Mouse (Mus musculus) CD8-positive naive resting alpha-beta T cell, adult 2 months (primary cell): ENCODE data around the gene Dag1.

ENCODE experiments used
- DNase-seq, 2 experiments: peaks; one replicate each; pipeline ENCODE4 v3.0.0; 2022; ENCODE audit warnings: low read depth in 2 of 2, low spot score in 2 of 2

The Dag1 gene

DNA sequence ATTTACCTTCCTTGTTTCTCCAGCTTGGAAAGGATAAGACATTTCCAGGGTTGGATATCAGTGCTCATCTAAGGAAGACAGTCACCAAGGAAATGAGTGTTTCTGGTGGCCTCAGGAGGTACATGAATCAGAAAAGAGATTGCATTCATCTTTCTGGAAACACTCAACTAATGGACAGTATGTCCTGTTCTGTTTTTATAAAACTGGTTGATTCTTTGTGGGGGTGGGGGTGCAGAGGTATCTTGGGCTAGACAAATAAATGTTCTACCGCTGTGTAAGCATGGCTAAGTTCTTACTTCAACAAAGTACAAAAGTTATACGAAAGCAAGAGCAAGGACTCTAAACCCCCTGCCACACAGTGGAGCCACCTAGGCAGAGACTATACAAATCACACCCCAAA, 30.9 kb downstream of the Dag1 start:
- no peak for DNase-seq

DNA sequence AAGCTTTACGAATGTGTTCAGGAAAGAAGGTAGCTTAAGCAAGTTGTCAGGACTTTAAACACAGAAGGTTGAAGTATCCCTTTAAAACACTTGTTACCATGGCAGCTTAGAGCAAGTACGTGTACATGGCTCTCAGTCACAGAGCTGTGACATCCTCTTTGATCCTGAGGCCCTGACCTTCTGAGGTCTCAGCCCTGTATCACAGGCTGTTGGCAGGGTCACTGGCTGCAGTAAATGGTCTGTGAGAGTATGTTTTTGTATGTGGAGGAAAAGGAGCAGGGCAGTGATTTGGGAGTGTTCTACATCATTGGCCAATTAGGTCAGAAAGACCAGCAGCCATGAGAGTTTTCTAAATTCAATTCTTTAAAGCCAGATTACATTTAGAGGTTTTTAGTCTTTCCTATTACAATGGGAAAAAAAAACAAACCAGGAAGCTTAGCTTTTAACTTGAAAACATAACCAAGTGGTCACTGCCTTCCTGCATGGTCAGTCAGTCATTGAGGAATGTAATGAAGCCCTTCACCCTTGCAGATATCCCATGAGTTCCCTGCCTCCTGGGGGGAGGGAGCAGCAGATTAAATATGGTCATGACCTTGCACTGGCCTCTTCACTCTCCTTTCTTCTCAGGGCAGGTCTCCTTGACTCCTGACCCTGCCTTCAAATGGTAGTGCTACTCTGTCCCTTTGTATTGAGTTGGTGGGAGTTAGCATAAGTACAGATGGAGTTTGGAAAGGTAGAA, 35.7 kb downstream of the Dag1 start:
- no peak for DNase-seq

DNA sequence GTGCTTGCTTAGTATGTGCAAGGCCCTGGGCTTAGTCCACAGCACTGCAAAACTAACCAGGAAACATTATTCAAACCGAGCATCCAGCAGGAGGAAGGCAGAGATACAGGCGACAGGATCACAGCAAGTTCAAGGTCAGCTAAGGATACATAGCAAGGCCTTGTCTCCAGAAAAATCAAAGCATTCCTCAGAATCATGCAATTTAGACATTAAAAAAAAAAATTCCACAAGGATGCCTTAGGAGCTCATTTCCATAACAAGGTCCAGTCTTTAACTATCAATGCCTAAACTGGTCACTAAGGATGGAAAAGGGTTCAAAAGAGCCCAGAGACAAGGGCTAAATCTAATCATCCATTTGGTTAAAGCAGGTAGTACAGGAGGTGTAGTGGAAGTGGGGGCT, 38.6 kb downstream of the Dag1 start:
- no peak for DNase-seq

DNA sequence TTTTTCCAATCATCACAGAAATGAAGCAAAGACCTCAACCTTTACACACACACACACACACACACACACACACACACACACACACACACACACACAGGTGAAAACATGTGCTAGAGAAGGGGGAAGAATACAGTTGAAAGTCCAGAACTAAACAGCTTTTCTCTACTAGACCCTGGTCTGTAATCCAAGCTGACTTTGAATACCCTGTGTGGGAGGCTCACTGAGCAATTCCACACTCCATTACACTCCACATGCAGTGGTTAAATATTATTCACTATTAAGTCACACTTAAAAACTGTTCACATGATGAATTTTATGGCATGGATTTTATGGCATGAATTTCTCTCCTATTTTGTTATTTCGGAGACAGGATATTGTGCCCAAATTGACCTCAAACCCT, 40.1 kb downstream of the Dag1 start:
- no peak for DNase-seq

- DNase-seq: no peak
Observed at GRCm38 (mm10) chr9:108221566-108221965, 42.2 kb downstream of the Dag1 start.

GRCm38 (mm10) chr9:108220380-108220774, 43.4 kb downstream of the Dag1 start:
- DNase-seq: no peak

DNA sequence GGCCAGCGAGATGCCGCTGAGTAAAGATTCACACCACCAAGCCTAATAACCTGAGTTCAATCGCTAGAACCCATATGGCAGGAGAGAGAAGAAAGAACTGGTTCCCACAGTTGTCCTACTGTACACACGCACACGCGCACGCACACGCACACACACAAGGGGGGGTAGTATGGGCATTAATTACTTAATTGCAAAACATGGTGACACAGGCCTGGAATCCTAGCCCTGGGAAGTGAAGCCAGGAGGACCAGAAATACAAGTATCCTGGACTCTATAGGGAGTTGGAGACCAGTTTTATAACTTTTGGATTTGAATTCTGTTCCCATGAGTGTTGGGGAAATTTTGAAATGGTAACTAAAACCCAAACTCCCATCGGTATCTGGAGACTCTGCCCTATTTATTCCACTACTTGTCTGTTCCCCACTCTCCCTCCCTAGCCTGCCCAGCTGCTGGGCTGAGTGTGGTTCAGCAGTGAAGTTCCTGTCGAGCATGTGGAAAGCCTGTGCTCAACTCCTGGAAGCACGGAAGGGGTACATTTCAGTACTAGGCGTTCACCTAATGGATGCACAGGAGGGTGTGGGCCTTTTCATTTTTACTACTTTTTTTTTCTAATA, 43.9 kb downstream of the Dag1 start:
- no peak for DNase-seq

DNA sequence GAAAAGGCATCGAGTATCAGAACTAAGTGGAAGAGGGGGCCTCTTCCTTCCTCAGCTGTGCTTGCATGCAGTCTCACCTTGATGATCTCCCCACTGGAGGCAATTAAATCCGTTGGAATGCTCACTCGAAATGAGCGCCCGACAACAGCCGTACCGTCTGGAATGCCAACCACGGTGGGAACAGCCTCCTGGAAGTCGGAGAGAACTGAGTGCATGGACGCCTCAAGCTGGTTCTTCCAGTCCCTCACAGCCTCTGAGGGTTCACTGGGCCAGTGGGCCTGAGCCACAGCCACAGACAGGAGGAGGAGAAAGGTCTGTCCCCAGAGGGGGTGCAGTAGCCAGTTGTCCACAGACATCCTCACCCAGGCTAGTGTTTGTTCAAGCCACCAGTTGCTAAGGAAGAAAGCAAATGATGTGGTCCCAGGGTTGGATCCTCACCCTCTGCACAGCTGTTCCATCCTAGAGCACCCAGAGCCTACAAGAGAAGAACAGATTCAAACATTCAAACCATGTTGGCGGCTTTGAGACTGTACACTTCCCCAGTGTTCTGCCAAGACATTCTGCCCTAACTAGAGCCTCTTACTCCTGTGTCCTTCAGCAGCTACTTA, 45.7 kb downstream of the Dag1 start:
- no peak for DNase-seq

GRCm38 (mm10) chr9:108217406-108217805, 46.4 kb downstream of the Dag1 start:
- no peak for DNase-seq

GRCm38 (mm10) chr9:108213105-108213504, 50.7 kb downstream of the Dag1 start:
- no peak for DNase-seq

- no peak for DNase-seq
Observed at GRCm38 (mm10) chr9:108212426-108212825, 51.3 kb downstream of the Dag1 start.

- DNase-seq: no peak
Observed at GRCm38 (mm10) chr9:108205571-108205901, 58.2 kb downstream of the Dag1 start.

- no peak for DNase-seq
Observed at GRCm38 (mm10) chr9:108204884-108205570, 58.7 kb downstream of the Dag1 start.

- peak; percentile 64 to 84 for DNase-seq
Observed at GRCm38 (mm10) chr9:108203015-108203414, 60.7 kb downstream of the Dag1 start.

DNA sequence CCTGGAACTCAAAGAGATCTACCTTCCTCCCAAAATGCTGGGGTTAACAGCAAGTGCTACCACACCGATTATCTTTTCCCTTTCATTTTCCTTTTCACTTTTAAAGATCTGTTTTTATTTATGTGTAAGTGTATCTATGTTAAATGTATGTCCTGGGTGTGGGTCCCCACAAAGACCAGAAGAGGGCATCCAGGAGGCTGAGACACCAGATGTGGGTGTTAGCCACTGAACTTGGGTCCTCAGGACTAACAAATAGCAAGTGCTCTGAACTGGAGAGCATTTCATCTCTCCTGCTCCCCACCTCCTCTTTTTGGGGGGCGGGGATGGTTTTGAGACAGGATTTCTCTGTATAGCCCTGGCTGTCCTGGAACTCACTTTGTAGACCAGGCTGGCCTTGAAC, 61.6 kb downstream of the Dag1 start:
- no peak for DNase-seq

GRCm38 (mm10) chr9:108201160-108201559, 62.6 kb downstream of the Dag1 start:
- DNase-seq: peak; percentile 89 to 92

DNA sequence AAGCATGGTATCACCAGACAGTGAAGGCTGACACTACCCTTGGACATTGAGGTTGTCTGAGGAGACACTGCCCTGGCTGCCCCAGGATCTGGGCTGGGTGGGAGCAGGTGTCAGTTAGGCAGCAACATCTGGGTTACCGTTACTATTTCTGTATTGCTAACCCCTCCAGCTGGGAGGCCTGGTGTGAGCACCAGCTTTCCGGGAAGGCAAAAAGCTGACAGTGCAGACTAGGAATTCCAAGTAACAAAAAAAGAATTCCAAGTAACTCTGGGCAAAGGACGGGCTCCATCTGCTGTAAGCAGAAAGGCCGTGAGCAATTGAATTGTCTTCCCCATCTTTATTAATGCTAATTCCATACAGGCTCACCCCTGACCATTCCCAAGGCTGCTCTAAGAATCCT, 65.1 kb downstream of the Dag1 start:
- DNase-seq: no peak

DNA sequence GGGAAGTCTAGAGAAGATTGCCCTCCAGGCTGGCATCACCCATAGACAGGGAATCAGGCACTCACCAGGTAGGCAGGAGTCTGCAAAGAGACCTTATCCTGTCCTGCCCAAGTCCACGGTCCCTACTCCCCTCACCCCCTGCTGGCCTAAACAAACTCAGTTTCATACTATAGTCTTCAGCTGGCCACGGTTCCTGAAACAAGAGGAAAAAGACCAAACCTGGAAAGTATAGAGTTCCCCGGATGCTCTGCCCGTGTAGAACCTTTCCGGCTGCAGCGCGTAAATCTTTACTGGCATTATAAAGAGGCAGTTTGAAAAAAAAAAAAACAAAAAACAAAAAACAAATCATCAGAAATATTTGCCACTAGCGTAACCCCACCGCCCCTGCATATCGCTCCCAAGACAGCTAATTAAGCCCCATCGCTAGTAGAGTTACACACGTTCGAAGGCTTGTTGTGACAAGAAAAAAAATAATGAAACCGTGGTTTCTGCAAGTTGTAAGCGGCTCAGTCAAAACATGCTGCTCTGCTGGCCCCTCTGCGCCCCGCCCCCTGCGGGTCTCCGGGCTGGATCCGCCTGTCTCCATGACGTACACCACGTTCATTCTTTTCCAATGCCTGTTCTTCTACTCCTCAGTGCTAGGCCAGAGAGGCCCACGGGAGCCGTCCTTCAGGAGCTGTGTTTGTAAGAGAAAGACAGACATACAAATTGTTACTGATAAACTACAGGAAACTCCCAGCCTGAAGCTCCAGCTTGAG, 66.7 kb downstream of the Dag1 start:
- no peak for DNase-seq

GRCm38 (mm10) chr9:108196222-108196621, 67.5 kb downstream of the Dag1 start:
- peak in 1 of 2 experiments; percentile 42 for DNase-seq

GRCm38 (mm10) chr9:108189787-108190679, 73.7 kb downstream of the Dag1 start, which contains the start of gene Bsn:
Gene Bsn, minus strand, starts transcription at chr9:108190384.
- peak in 1 of 2 experiments; percentile 20 for DNase-seq
